Mouse (Mus musculus) Patski (cell line): ENCODE measurements around the gene Edem3. TPM values are rescaled to one million over a fixed set of nuclear protein-coding genes. Genes with fewer than 3 reads are reported as not detected.
A peak's percentile ranks its signal among the peaks of the same experiment; 100 is the strongest.
"Not testable (repeated sequence)": the region's sequence is repeated elsewhere in the genome, so short reads cannot be mapped to it uniquely, and the experiment has no call there.

Experiments used
- ATAC-seq: fragments of 100-300 bp; one replicate; pipeline ENCODE4 v1.8.0; 2021
- CTCF ChIA-PET: fragments of 350-600 bp; sonication (Branson Sonifier 250); formaldehyde crosslinking; loops from one replicate; lab custom pipeline; 2022; ENCODE audit warnings: inconsistent platforms; lab: Charles Lee
- POLR2A ChIA-PET: fragments of 350-600 bp; sonication (Branson Sonifier 250); formaldehyde crosslinking; loops from one replicate; lab custom pipeline; 2022; ENCODE audit warnings: antibody characterized with exemption, inconsistent platforms; lab: Charles Lee
- DNase-seq: peaks from one replicate; pipeline ENCODE4 v3.0.0-alpha.2; 2011; ENCODE audit warnings: low read depth, low spot score
- H3K27me3 ChIP-seq: fragments of 371-371 bp; one replicate; pipeline ENCODE4 v1.5.1; 2021
- CTCF ChIP-seq: fragments of 100-300 bp; IDR thresholded peaks from one replicate; pipeline ENCODE4 v1.5.1; 2021
- in situ Hi-C: fragments of 300-500 bp; cut with MboI; formaldehyde crosslinking; loops from 3 replicates; pipeline ENCODE4 v1.11.1; 2018; ENCODE audit warnings: low pct_unique_long_range_greater_than_20kb, mixed read lengths
- polyA plus RNA-seq: library from polyadenylated mRNA; unstranded; gene quantifications from one replicate; pipeline ENCODE4 v1.2.3, GENCODE M21; 2021

The Edem3 gene
- polyA plus RNA-seq, 1 experiment from 2014 or later: 34.5 TPM

DNA sequence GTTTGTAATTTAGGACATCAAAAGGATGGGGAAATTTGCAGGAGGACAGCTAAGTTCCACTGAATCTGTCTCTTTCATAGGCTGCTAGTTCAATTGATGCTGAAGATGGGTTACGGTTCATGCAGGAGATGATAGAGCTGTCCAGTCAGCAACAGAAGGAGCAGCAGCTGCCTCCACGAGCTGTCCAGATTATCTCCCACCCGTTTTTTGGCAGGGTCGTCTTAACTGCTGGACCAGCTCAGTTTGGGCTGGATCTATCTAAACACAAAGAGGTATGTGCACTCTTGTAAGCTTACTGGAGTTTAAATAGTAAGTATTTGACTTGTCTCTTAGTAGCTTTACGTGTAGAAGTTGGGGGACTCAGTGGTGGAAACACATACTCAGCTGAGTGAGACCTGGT is 52.1 kb downstream of the Edem3 start:
- TF ChIP-seq CTCF: no peak
- CTCF ChIA-PET: interaction anchor here (2.8 kb wide), 1 partner anchor 562 kb away, joined by 8 read pairs; no protein-coding TSS in a partner anchor
- DNase-seq: no peak
- ATAC-seq: no peak
- POLR2A ChIA-PET: interaction anchor here (0.5 kb wide), 1 partner anchor 22 kb away, joined by 3 read pairs; no protein-coding TSS in a partner anchor
- H3K27me3 ChIP-seq: no peaks in the 10 kb centered on the region
- in situ Hi-C loops: no loop called here

DNA sequence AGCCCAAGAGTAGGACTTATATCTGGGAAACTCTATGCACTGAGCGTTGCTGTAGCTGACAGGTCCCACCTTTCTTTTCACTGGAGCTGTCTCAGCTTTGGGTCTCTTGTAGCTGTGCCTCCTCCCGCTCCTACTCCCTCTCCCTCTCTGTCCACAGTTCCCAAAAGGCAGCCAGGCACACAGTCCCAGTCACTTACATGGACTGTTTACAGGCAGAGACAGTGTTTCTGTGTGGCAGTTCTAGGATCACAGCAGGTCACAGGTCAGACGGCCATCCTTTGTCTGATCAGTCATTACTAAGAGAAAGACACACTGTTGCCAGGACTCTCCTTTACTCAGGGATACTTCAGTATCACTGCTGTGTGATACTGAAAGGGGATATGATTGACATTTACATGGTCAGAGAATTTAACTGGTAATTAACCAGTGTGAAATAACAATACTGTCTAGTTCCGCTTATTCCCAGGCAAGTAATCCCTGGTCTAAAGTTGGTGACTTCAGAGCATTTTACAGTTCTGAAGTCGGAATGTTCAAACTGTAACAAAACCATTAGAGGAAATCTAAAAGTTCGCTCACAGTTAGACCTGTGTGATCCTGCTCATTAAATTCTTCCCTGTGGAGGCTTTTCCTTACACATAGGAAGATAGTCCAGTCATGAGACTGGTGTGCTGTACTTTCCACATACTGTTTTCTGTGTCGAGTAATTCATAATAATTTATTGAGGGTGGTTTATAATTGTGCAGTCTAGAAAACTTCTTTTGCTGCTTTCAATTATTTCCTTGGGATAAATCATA is 55.7 kb downstream of the Edem3 start:
- in situ Hi-C loops: no loop called here
- ATAC-seq (no peak), DNase-seq (no peak)
- POLR2A ChIA-PET: no interaction called here
- no peaks in the 10 kb centered on the region for H3K27me3 ChIP-seq
- TF ChIP-seq CTCF: no peak
- CTCF ChIA-PET: no interaction called here

DNA sequence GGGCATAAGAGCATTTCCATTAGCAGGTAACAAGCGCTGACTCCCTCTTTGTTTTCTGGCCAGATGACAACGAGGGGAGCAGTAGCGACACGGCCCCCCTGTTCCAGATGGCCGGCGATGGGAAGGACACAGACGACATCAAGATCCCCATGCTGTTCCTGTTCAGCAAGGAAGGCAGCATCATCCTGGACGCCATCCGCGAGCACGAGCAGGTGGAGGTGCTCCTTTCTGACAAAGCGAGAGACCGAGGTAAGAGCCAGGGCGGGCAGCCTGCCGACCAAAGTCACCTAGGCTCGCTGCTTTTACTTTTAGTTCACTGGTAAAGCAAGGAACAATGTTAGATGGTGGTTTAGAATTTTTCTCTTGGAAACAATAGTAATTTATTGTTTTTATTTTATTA is 56.3 kb downstream of the Edem3 start:
- in situ Hi-C loops: no loop called here
- POLR2A ChIA-PET: no interaction called here
- DNase-seq (no peak), ATAC-seq (no peak)
- H3K27me3 ChIP-seq: no peaks in the 10 kb centered on the region
- CTCF ChIA-PET: no interaction called here
- TF ChIP-seq CTCF: no peak

DNA sequence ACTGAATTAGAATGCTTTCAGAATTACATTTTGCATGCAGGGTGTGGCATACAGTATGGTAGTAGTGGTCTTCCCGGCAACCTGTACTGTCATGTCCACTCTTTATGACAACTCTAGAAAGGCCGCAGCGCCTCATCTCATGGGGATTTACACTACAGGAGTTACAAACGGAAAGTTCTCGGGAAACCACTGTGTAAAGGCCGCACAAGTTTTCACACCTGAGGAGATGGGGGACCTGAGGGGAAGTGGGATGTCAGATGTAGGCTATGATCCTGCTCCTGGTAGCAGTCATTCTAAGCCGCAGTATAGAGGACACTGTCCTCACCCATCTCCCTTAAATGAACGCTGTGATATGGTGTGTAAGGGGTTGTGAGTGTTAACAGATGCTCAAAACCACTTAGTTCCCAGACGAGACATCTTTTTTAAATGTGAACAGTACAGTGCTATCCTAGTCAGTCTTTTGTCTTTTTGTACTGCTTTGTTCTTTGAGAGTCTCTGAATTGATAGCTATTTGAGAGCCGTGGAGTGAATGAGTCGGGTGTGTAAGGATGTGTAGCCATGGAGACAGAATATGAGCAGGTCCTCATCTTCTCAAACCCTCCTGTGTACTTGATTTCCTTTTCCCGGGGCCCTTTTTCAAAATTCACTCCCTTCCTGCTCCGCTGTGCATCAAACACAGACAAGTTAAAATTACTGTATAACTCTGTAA is 57.0 kb downstream of the Edem3 start:
- CTCF ChIA-PET: no interaction called here
- DNase-seq (no peak), ATAC-seq (no peak)
- H3K27me3 ChIP-seq: no peaks in the 10 kb centered on the region
- TF ChIP-seq CTCF: no peak
- POLR2A ChIA-PET: no interaction called here
- in situ Hi-C loops: no loop called here

DNA sequence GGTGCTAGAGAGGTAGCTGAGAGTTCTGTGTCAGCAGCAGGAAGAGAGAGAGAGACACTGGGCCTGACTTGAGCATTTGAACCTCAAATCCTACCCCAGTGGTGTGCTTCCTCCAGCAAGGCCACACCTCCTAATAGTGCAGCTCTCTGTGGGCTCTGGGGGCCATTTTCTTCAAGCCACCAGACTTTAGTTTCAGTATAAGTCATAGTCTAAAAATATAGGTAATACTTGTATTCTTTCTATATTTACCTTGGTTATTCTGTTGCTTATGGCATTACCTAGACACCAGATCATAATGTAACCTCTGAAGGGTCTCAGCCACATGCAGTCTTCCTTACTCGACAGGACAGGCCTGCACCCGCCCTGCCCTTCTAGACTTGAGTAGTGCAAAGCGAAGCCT is 60.9 kb downstream of the Edem3 start:
- no peaks in the 10 kb centered on the region for H3K27me3 ChIP-seq
- ChIA-PET CTCF (interaction anchor here (1.2 kb wide), 1 partner anchor 475 kb away, joined by 3 read pairs; no protein-coding TSS in a partner anchor), POLR2A (no interaction called here)
- no peak for DNase-seq
- no peak for TF ChIP-seq CTCF
- ATAC-seq: no peak
- in situ Hi-C loops: no loop called here

DNA sequence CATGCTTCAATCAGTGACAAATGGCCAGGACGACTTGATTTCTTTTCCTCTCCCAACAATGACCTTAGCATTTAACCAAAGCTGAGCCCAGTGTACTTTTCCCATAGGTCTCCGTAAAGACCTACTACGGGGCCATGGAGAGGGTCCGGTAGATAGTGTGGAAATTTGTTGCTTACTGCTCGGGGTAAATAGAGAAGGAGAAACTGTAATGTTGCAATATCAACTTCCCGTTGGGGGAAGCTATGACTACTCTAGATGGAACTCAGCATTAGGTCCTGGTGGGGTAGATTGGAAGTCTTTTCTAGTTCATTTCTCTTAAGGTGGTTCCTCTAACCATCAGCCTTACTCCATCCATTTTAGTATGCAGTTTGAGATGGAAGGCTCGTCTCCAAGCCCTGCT is 64.0 kb downstream of the Edem3 start:
- ChIA-PET POLR2A (interaction anchor here (0.8 kb wide), 1 partner anchor 72 kb away, joined by 3 read pairs; no protein-coding TSS in a partner anchor), CTCF (interaction anchor here (1.4 to 3.0 kb wide), 2 partner anchors 469 to 549 kb away, joined by 4 to 14 read pairs; no protein-coding TSS in a partner anchor)
- ATAC-seq (no peak), DNase-seq (no peak)
- no peak for TF ChIP-seq CTCF
- in situ Hi-C loops: no loop called here
- no peaks in the 10 kb centered on the region for H3K27me3 ChIP-seq

DNA sequence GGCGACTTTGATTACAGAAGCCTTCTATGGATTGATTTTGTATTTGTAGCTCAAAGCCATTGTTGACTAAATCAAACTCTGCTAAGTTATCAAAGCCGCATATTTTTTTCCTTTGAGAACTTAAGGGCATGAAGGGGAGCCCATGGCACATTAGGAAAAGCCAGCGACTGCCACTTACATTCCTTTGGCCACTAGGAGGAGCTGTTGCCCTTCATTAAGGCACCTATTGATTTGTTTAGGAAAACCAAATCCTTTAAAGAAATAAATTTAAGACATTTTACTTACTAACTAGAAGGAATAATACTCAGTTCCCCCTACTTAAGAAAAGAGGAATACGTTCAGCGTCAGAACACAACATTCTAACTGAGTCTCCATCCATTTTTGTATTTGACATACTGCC is 65.3 kb downstream of the Edem3 start:
- ChIA-PET CTCF (interaction anchor here (0.8 to 3.0 kb wide), 7 partner anchors 14 to 548 kb away, joined by 3 to 14 read pairs (median 4); no protein-coding TSS in a partner anchor), POLR2A (interaction anchor here (0.6 kb wide), 1 partner anchor 461 kb away, joined by 3 read pairs; no protein-coding TSS in a partner anchor)
- H3K27me3 ChIP-seq: no peaks in the 10 kb centered on the region
- peak; percentile 84 for TF ChIP-seq CTCF
- DNase-seq (peak; percentile 10), ATAC-seq (no peak)
- in situ Hi-C loops: loop anchor here (5.0 kb wide), 2 partner anchors 467 to 547 kb away; no protein-coding TSS in a partner anchor

DNA sequence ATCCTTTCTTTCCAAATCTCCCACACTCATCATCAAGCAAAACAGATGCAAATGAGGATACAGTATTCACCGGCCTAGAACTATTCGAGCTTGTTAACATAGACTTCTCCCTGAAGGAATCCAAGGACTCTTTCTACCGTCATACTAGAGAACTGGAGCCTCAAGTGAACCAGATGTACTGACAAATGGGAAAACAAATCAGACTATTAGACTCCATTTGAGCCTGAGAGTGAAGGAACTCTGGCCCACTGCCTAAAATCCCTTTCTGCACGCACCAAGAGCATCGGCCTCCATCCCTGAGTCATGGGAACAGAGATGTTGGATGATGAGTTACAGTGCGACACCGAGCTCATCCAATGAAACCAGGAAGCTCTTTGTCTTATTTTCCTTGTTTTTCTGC is 69.9 kb downstream of the Edem3 start:
- no peak for DNase-seq
- CTCF ChIA-PET: no interaction called here
- in situ Hi-C loops: loop anchor here (25.0 kb wide), 1 partner anchor 687 kb away; no protein-coding TSS in a partner anchor
- no peak for TF ChIP-seq CTCF
- no peak for ATAC-seq
- H3K27me3 ChIP-seq: no peaks in the 10 kb centered on the region
- POLR2A ChIA-PET: no interaction called here

DNA sequence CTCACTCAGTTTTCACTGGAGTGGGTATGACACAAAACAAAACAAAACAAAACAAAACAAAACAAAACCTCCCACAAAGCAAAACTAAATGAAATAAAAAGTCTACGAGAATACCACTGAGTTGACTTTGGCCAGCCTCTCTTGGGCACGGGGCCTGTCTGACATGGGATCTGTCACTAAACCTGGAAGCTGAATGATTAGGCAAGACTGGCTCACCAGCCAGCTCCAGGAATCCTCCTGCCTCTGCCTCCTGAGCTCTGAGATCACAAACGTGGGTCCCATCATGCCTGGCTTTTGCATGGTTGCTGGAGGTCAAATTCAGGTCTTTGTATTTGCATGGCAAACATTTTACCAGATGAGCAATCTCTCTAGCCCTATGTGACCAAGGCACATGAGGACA is 76.6 kb downstream of the Edem3 start:
- in situ Hi-C loops: loop anchor here (25.0 kb wide), 1 partner anchor 681 kb away; no protein-coding TSS in a partner anchor
- DNase-seq (no peak), ATAC-seq (no peak)
- H3K27me3 ChIP-seq: no peaks in the 10 kb centered on the region
- ChIA-PET POLR2A (no interaction called here), CTCF (no interaction called here)
- no peak for TF ChIP-seq CTCF

DNA sequence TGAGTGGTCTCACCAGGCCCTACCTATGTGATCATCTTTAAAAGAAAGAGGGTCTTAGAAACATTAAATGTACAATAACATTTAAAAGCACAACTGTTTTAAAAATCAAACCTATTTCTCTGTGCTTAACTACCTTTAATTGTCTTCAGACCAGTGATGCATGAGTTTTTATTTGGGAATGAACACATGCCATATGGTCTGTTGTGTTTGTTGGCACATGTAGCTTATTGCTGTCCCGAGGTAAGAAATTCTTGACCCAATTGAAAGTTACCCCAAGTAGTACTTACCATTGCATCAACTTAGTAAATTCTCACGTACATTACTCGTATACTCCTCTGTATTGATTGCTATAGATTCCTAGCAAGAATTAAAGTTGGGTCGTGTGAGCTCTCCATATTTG is 80.1 kb downstream of the Edem3 start:
- CTCF ChIA-PET: interaction anchor here (1.0 kb wide), 1 partner anchor 534 kb away, joined by 3 read pairs; no protein-coding TSS in a partner anchor
- POLR2A ChIA-PET: no interaction called here
- DNase-seq (no peak), ATAC-seq (no peak)
- TF ChIP-seq CTCF: no peak
- in situ Hi-C loops: loop anchor here (25.0 kb wide), 1 partner anchor 677 kb away; no protein-coding TSS in a partner anchor
- no peaks in the 10 kb centered on the region for H3K27me3 ChIP-seq

DNA sequence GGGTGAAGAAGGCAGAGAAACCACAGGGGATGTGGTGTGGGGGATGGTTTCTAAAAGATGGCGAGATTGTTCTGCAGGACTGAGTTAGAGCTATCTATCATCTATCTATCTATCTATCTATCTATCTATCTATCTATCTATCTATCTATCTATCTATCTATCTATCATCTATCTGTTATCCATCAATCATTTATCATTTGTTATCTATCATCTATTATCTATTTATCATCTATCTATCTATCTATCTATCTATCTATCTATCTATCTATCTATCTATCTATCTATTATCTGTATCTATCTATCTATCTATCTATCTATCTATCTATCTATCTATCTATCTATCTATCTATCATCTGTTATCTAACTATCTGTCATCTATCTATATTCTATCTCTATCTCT is 85.2 kb downstream of the Edem3 start:
- DNase-seq, CTCF ChIA-PET, H3K27me3 ChIP-seq, ATAC-seq, POLR2A ChIA-PET: not testable (repeated sequence)
- in situ Hi-C loops: loop anchor here (25.0 kb wide), 1 partner anchor 672 kb away; no protein-coding TSS in a partner anchor
